Mouse (Mus musculus): ENCODE measurements around the gene Tcam1. TPM values are rescaled to one million over a fixed set of nuclear protein-coding genes. Genes with fewer than 3 reads are reported as not detected.
A peak's percentile ranks its signal among the peaks of the same experiment; 100 is the strongest.

Gene Tcam1
- polyA plus RNA-seq, 1 experiment from 2014 or later: 0.10 TPM

GRCm38 (mm10) chr11:106274374-106274773, 2.1 kb upstream of the Tcam1 start:
- Histone ChIP-seq H3K27ac (replicated peaks) (no peak overlapping the region; the same call in 1 of the 2 replicates), H3K4me1 (replicated peaks; ENCODE audit: control insufficient read depth, insufficient read depth) (peaks cover 11% of the 10 kb centered on the region), H3K27me3 (ENCODE audit: control insufficient read depth, insufficient read depth, low read length) (no peaks in the 10 kb centered on the region), H3K36me3 (ENCODE audit: control insufficient read depth, insufficient read depth, low read length) (no peaks in the 10 kb centered on the region), H3K4me2 (replicated peaks; ENCODE audit: low read depth) (no peak overlapping the region), H3K4me3 (ENCODE audit: low read depth, low read length) (no peak overlapping the region), H3K9me3 (ENCODE audit: control insufficient read depth, low read length) (no peaks in the 10 kb centered on the region), H3K9ac (ENCODE audit: low read length) (no peak overlapping the region)
- TF ChIP-seq EP300 (optimal IDR thresholded peaks at IDR 0.05) (no peak), CTCF (IDR thresholded peaks at IDR 0.05; ENCODE audit: low read depth) (no peak)
- ATAC-seq (ENCODE audit: low FRiP score, low TSS enrichment) (no peak), DNase-seq (ENCODE audit: low spot score) (no peak)
- 84% methylated on average over 1 of the region's 1 CpGs for WGBS

- ATAC-seq (ENCODE audit: low FRiP score, low TSS enrichment) (peak; percentile 13; the same call in 1 of the 2 replicates), DNase-seq (ENCODE audit: low spot score) (peak; percentile 48)
- WGBS: 31% methylated on average over 7 of the region's 7 CpGs
- no peak for TF ChIP-seq EP300 (optimal IDR thresholded peaks at IDR 0.05)
- TF ChIP-seq CTCF (IDR thresholded peaks at IDR 0.05; ENCODE audit: low read depth): no peak
- H3K4me1 ChIP-seq (replicated peaks; ENCODE audit: control insufficient read depth, insufficient read depth): peaks cover 11% of the 10 kb centered on the region
- H3K4me2 ChIP-seq (replicated peaks; ENCODE audit: low read depth): no peak overlapping the region
- H3K4me3 ChIP-seq (ENCODE audit: low read depth, low read length): no peak overlapping the region
- H3K27ac ChIP-seq (replicated peaks): peak overlapping the region; percentile 9; the same call in 1 of the 2 replicates
- no peaks in the 10 kb centered on the region for H3K9me3 ChIP-seq (ENCODE audit: control insufficient read depth, low read length)
- H3K36me3 ChIP-seq (ENCODE audit: control insufficient read depth, insufficient read depth, low read length): no peaks in the 10 kb centered on the region
- H3K9ac ChIP-seq (ENCODE audit: low read length): no peak overlapping the region
- no peaks in the 10 kb centered on the region for H3K27me3 ChIP-seq (ENCODE audit: control insufficient read depth, insufficient read depth, low read length)
Observed at GRCm38 (mm10) chr11:106274971-106275411, 1.5 kb upstream of the Tcam1 start.

GRCm38 (mm10) chr11:106282452-106282851, 6.0 kb downstream of the Tcam1 start:
- WGBS: 79% methylated on average over 6 of the region's 6 CpGs
- TF ChIP-seq EP300 (optimal IDR thresholded peaks at IDR 0.05): no peak
- no peak for TF ChIP-seq CTCF (IDR thresholded peaks at IDR 0.05; ENCODE audit: low read depth)

GRCm38 (mm10) chr11:106283371-106283770, 6.9 kb downstream of the Tcam1 start:
- H3K36me3 ChIP-seq (ENCODE audit: control insufficient read depth, insufficient read depth, low read length): no peaks in the 10 kb centered on the region
- no peak overlapping the region for H3K9ac ChIP-seq (ENCODE audit: low read length)
- ATAC-seq (ENCODE audit: low FRiP score, low TSS enrichment): no peak
- no peaks in the 10 kb centered on the region for H3K9me3 ChIP-seq (ENCODE audit: control insufficient read depth, low read length)
- no peak overlapping the region for H3K27ac ChIP-seq (replicated peaks)
- H3K4me3 ChIP-seq (ENCODE audit: low read depth, low read length): no peak overlapping the region
- no peaks in the 10 kb centered on the region for H3K27me3 ChIP-seq (ENCODE audit: control insufficient read depth, insufficient read depth, low read length)
- H3K4me2 ChIP-seq (replicated peaks; ENCODE audit: low read depth): no peak overlapping the region
- no peak for DNase-seq (ENCODE audit: low spot score)
- no peaks in the 10 kb centered on the region for H3K4me1 ChIP-seq (replicated peaks; ENCODE audit: control insufficient read depth, insufficient read depth)
- no peak for TF ChIP-seq EP300 (optimal IDR thresholded peaks at IDR 0.05)
- TF ChIP-seq CTCF (IDR thresholded peaks at IDR 0.05; ENCODE audit: low read depth): no peak
- 79% methylated on average over 4 of the region's 4 CpGs for WGBS

More at GRCm38 (mm10) chr11:106282452-106282851, 6.0 kb downstream of the Tcam1 start:
- no peaks in the 10 kb centered on the region for H3K4me1 ChIP-seq (replicated peaks; ENCODE audit: control insufficient read depth, insufficient read depth)
- no peak overlapping the region for H3K27ac ChIP-seq (replicated peaks)
- H3K4me2 ChIP-seq (replicated peaks; ENCODE audit: low read depth): no peak overlapping the region
- H3K27me3 ChIP-seq (ENCODE audit: control insufficient read depth, insufficient read depth, low read length): no peaks in the 10 kb centered on the region
- no peak overlapping the region for H3K9ac ChIP-seq (ENCODE audit: low read length)
- no peaks in the 10 kb centered on the region for H3K36me3 ChIP-seq (ENCODE audit: control insufficient read depth, insufficient read depth, low read length)
- no peak overlapping the region for H3K4me3 ChIP-seq (ENCODE audit: low read depth, low read length)
- H3K9me3 ChIP-seq (ENCODE audit: control insufficient read depth, low read length): no peaks in the 10 kb centered on the region
- ATAC-seq (ENCODE audit: low FRiP score, low TSS enrichment): no peak
- DNase-seq (ENCODE audit: low spot score): no peak

DNA sequence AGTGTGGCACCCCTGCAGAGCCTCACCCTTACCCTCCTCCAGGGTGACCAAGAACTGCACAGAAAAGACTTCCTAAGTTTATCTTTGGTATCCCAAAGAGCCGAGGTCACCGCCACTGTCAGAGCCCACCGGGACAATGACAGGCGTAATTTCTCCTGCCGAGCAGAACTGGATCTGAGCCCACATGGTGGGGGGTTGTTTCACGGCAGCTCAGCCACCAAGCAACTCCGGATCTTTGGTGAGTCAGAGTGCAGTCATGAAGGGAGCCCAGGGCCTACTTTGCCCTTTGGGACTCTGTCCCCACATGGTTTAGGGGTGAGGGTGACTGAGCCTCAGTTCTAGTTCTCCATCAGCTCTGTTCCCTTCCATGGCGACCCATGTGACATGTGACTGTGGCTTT, 7.7 kb downstream of the Tcam1 start:
- H3K9me3 ChIP-seq (ENCODE audit: control insufficient read depth, low read length): no peaks in the 10 kb centered on the region
- TF ChIP-seq EP300 (optimal IDR thresholded peaks at IDR 0.05) (no peak), CTCF (IDR thresholded peaks at IDR 0.05; ENCODE audit: low read depth) (no peak)
- 60% methylated on average over 8 of the region's 8 CpGs for WGBS
- H3K36me3 ChIP-seq (ENCODE audit: control insufficient read depth, insufficient read depth, low read length): no peaks in the 10 kb centered on the region
- no peaks in the 10 kb centered on the region for H3K4me1 ChIP-seq (replicated peaks; ENCODE audit: control insufficient read depth, insufficient read depth)
- H3K9ac ChIP-seq (ENCODE audit: low read length): no peak overlapping the region
- no peak overlapping the region for H3K4me2 ChIP-seq (replicated peaks; ENCODE audit: low read depth)
- H3K4me3 ChIP-seq (ENCODE audit: low read depth, low read length): no peak overlapping the region
- DNase-seq (ENCODE audit: low spot score) (no peak), ATAC-seq (ENCODE audit: low FRiP score, low TSS enrichment) (no peak)
- H3K27ac ChIP-seq (replicated peaks): no peak overlapping the region
- H3K27me3 ChIP-seq (ENCODE audit: control insufficient read depth, insufficient read depth, low read length): no peaks in the 10 kb centered on the region

DNA sequence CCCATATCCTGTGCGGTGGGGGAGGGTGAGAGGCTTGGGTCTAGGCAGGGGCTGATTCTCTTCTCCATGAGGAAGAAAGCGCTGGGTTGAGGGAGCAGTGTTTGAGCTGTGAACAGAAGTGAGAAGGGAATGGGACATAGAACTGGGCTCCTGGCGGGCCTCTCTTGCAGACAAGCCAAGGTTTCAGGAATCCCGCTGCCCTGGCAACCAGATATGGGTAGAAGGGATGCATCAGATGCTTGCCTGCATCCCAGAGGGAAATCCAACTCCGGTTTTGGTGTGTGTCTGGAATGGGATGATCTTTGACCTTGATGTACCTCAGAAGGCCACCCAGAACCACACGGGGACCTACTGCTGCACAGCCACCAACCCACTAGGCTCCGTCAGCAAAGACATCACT, 9.7 kb downstream of the Tcam1 start:
- ATAC-seq (ENCODE audit: low FRiP score, low TSS enrichment) (no peak), DNase-seq (ENCODE audit: low spot score) (no peak)
- Histone ChIP-seq H3K9ac (ENCODE audit: low read length) (no peak overlapping the region), H3K36me3 (ENCODE audit: control insufficient read depth, insufficient read depth, low read length) (no peaks in the 10 kb centered on the region), H3K4me3 (ENCODE audit: low read depth, low read length) (no peak overlapping the region), H3K9me3 (ENCODE audit: control insufficient read depth, low read length) (no peaks in the 10 kb centered on the region), H3K4me1 (replicated peaks; ENCODE audit: control insufficient read depth, insufficient read depth) (no peaks in the 10 kb centered on the region), H3K27ac (replicated peaks) (no peak overlapping the region), H3K27me3 (ENCODE audit: control insufficient read depth, insufficient read depth, low read length) (no peaks in the 10 kb centered on the region), H3K4me2 (replicated peaks; ENCODE audit: low read depth) (no peak overlapping the region)
- no peak for TF ChIP-seq EP300 (optimal IDR thresholded peaks at IDR 0.05)
- TF ChIP-seq CTCF (IDR thresholded peaks at IDR 0.05; ENCODE audit: low read depth): no peak
- 90% methylated on average over 7 of the region's 7 CpGs for WGBS
